ENCODE assay signal across 10 mouse cellular contexts in genomic region chr1:37698186-37698839, GRCm38 (mm10). TPM values are rescaled to one million over a fixed set of nuclear protein-coding genes. Genes with fewer than 3 reads are reported as not detected.
DNase-seq lines count a peak whose midpoint lies in the region; ATAC-seq and TF ChIP-seq lines count a peak whose summit lies in the region.
"Had no signal": no experiment of that assay in that cellular context is flagged by ENCODE, and none has a peak within 500 bp of the region (broad histone marks: within the 10 kb centered on the region; RNA-seq: fewer than 3 reads in every experiment).

No protein-coding gene starts in this region.

- DNase-seq in heart, postnatal 14 days: no peak
- peak; percentile 43 for DNase-seq in lung, postnatal 14 days
- no peak for DNase-seq in kidney, adult 9 months
- DNase-seq in adrenal gland, postnatal 4 days (ENCODE audit: low spot score in 2 of 2): no peak
- no peak for DNase-seq in urinary bladder, postnatal 36 days (ENCODE audit: low spot score in 2 of 2)
- DNase-seq: heart, postnatal 10 days; right cerebral cortex, postnatal 25 days had no signal

- intact Hi-C loops in heart, postnatal 14 days (cut with DNase I): no loop called here

- no peaks in the 10 kb centered on the region for H3K9me3 ChIP-seq in heart, embryonic 16.5 days (replicated peaks; ENCODE audit: control insufficient read depth, low read length)
- no peaks in the 10 kb centered on the region for H3K9me3 ChIP-seq in forebrain, embryonic 15.5 days

- no peak for TF ChIP-seq CTCF in cortical plate, adult 2 months (IDR thresholded peaks at IDR 0.05; ENCODE audit: extremely low read depth, insufficient read depth, low read length)

- no peak overlapping the region for H3K4me3 ChIP-seq in heart, embryonic 16.5 days (ENCODE audit: low read length)
- no peak overlapping the region for H3K4me3 ChIP-seq in cortical plate, adult 2 months (ENCODE audit: insufficient read depth, low read length)
- no peak overlapping the region for H3K4me3 ChIP-seq in forebrain, embryonic 15.5 days

- ATAC-seq in heart, embryonic 16.5 days (replicated peaks; ENCODE audit: extremely low read depth, insufficient read depth, low FRiP score): no peak
- ATAC-seq in forebrain, embryonic 15.5 days (replicated peaks): peak; percentile 80

- no peak for TF ChIP-seq POLR2A in cortical plate, adult 2 months (IDR thresholded peaks at IDR 0.05; ENCODE audit: extremely low read depth, insufficient read depth, low read length)

- peaks cover 40% of the 10 kb centered on the region for H3K4me1 ChIP-seq in heart, embryonic 16.5 days (ENCODE audit: control insufficient read depth, insufficient read depth, low read length)
- H3K4me1 ChIP-seq in cortical plate, adult 2 months (ENCODE audit: control insufficient read depth, insufficient read depth, low read length): peaks cover 25% of the 10 kb centered on the region
- no peaks in the 10 kb centered on the region for H3K4me1 ChIP-seq in forebrain, embryonic 15.5 days

- H3K36me3 ChIP-seq in heart, embryonic 16.5 days (ENCODE audit: control insufficient read depth, insufficient read depth): no peaks in the 10 kb centered on the region
- H3K36me3 ChIP-seq in forebrain, embryonic 15.5 days: no peaks in the 10 kb centered on the region

- 47% methylated on average over 8 of the region's 8 CpGs for WGBS in heart, embryonic 16.5 days
- 66% methylated on average over 8 of the region's 8 CpGs for WGBS in forebrain, embryonic 15.5 days

- H3K9ac ChIP-seq in heart, embryonic 16.5 days (ENCODE audit: low read length): no peak overlapping the region
- no peak overlapping the region for H3K9ac ChIP-seq in forebrain, embryonic 15.5 days (replicated peaks)

- H3K4me2 ChIP-seq in heart, embryonic 16.5 days (ENCODE audit: low read depth, low read length): no peak overlapping the region
- H3K4me2 ChIP-seq in forebrain, embryonic 15.5 days (replicated peaks): no peak overlapping the region

- no peaks in the 10 kb centered on the region for H3K27me3 ChIP-seq in heart, embryonic 16.5 days (ENCODE audit: control insufficient read depth, insufficient read depth, low read length)
- H3K27me3 ChIP-seq in forebrain, embryonic 15.5 days: no peaks in the 10 kb centered on the region

- H3K27ac ChIP-seq in heart, embryonic 16.5 days (ENCODE audit: low read length): peak overlapping the region; percentile 14; the same call in 1 of the 2 replicates
- H3K27ac ChIP-seq in cortical plate, adult 2 months (ENCODE audit: insufficient read depth, low read length): peak overlapping the region; percentile 62
- no peak overlapping the region for H3K27ac ChIP-seq in forebrain, embryonic 15.5 days (replicated peaks)

RNA-seq across cellular contexts. Expression of gene 2010300C02Rik, which starts 21.6 kb away (rescaled TPM):
- 4.5 and 5.2 TPM in 2 replicates for polyA plus RNA-seq in heart, embryonic 16.5 days (2015; fragmentation: Nextera tagmentation; extraction: Ambion mirVana)
- 1 to 10 TPM; 1.1 to 1.3 TPM for total RNA-seq in heart, postnatal 14 days (2021)
- 142 and 171 TPM in 2 replicates for polyA plus RNA-seq in cortical plate, adult 2 months (2012; rRNA removed)
- polyA plus RNA-seq in forebrain, embryonic 15.5 days (2015; fragmentation: Nextera tagmentation; extraction: Ambion mirVana): 2.9 and 3.1 TPM in 2 replicates
- total RNA-seq in adrenal gland, postnatal 4 days (2021): 1 to 10 TPM; 4.6 to 6.1 TPM

Comparison
In these comparisons a context has a peak if more than half of its experiments do, and no peak if none do; other contexts are left out.
1. RNA of gene 2010300C02Rik, which starts 21.6 kb away (polyA plus RNA-seq): 142 to 171 TPM in cortical plate, adult 2 months; 4.5 to 5.2 TPM in heart, embryonic 16.5 days and 2.9 to 3.1 TPM in forebrain, embryonic 15.5 days; every median in the first group is over 10 times any median in the second.